Mouse (Mus musculus) layer of hippocampus, adult 9-11 months (tissue): Measurements from ENCODE around the gene Wnt7b.

ENCODE experiments used
- DNase-seq: peaks from one replicate; pipeline ENCODE4 v3.0.0; 2022

Gene Wnt7b

GRCm38 (mm10) chr15:85582356-85582910 lies at the start of gene Wnt7b:
Gene Wnt7b (minus strand): TSS chr15:85582473.
- no peak for DNase-seq

- no peak for DNase-seq
These were observed 49.3 kb upstream of the Wnt7b start for GRCm38 (mm10) chr15:85631591-85631990.

GRCm38 (mm10) chr15:85629924-85630545 lies 47.8 kb upstream of the Wnt7b start:
- DNase-seq, result no peak

- DNase-seq, result peak; percentile 62
These were observed 43.5 kb upstream of the Wnt7b start for GRCm38 (mm10) chr15:85625666-85626279.

GRCm38 (mm10) chr15:85622213-85622612 lies 39.9 kb upstream of the Wnt7b start:
- no peak for DNase-seq

GRCm38 (mm10) chr15:85615537-85616100 lies 33.3 kb upstream of the Wnt7b start:
- no peak for DNase-seq

GRCm38 (mm10) chr15:85615075-85615474 lies 32.8 kb upstream of the Wnt7b start:
- no peak for DNase-seq

GRCm38 (mm10) chr15:85613358-85614266 lies 31.3 kb upstream of the Wnt7b start:
- DNase-seq, result peak; percentile 91

- DNase-seq, result no peak
These were observed 30.5 kb upstream of the Wnt7b start for GRCm38 (mm10) chr15:85612660-85613357.

GRCm38 (mm10) chr15:85611701-85612520 lies 29.6 kb upstream of the Wnt7b start:
- peak; percentile 61 for DNase-seq

GRCm38 (mm10) chr15:85610618-85611218 lies 28.4 kb upstream of the Wnt7b start:
- DNase-seq, result peak; percentile 92

GRCm38 (mm10) chr15:85610120-85610519 lies 27.8 kb upstream of the Wnt7b start:
- DNase-seq, result no peak

GRCm38 (mm10) chr15:85609266-85610004 lies 27.2 kb upstream of the Wnt7b start:
- no peak for DNase-seq

- DNase-seq, result no peak
These were observed 23.8 kb upstream of the Wnt7b start for GRCm38 (mm10) chr15:85605962-85606610.

GRCm38 (mm10) chr15:85604938-85605337 lies 22.7 kb upstream of the Wnt7b start:
- DNase-seq, result no peak

- no peak for DNase-seq
These were observed 22.2 kb upstream of the Wnt7b start for GRCm38 (mm10) chr15:85604507-85604906.

GRCm38 (mm10) chr15:85603422-85603821 lies 21.1 kb upstream of the Wnt7b start:
- DNase-seq, result no peak

- no peak for DNase-seq
These were observed 20.5 kb upstream of the Wnt7b start for GRCm38 (mm10) chr15:85602733-85603132.

GRCm38 (mm10) chr15:85602021-85602420 lies 19.7 kb upstream of the Wnt7b start:
- no peak for DNase-seq

GRCm38 (mm10) chr15:85601202-85601601 lies 18.9 kb upstream of the Wnt7b start:
- DNase-seq, result no peak
